Mouse (Mus musculus) mature B cell (primary cell): Measurements from ENCODE around the gene Lclat1.

Source experiments
- in situ Hi-C: fragments of 300-500 bp; cut with MboI; formaldehyde crosslinking; loops from 2 replicates; pipeline ENCODE4 v1.14.3; 2019

The Lclat1 gene

DNA sequence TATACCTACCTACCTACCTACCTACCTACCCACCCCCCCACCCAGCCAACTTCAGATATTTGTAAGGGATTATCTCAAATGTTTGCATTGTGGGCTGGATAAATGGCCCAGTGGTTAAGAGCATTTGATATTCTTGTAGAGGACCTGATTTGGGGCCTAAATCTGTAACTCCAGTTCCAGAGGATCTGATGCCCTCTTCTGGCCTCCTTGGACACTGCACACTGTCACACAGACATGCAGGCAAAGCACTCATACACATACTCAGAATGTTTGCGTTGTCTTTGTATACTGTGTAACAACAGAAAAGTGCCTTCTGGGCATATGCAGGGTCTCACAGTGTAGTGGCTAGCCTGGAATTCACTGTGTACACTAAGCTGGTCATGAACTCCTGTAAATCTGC is 88.4 kb downstream of the Lclat1 start:
- in situ Hi-C loops = no loop called here

DNA sequence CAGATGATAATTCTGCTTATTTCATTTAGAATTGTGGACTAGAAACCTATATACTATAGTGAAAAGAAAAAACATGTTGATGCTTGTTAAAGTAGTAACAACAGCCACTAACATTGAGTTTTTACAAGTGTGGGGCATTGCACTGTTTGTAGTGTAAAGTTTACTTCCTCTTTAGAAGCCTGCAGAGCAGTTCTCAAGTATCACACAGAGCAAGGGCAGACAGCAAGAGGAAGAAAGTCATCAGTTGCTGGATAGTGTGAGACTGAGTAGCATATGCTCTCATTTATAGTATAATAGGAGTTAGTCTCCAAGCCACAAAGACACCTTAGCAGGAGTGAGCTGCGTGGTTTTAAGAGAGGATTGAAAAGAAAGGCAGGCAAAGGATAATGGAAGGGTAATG is 89.9 kb downstream of the Lclat1 start:
- in situ Hi-C loops = no loop called here

DNA sequence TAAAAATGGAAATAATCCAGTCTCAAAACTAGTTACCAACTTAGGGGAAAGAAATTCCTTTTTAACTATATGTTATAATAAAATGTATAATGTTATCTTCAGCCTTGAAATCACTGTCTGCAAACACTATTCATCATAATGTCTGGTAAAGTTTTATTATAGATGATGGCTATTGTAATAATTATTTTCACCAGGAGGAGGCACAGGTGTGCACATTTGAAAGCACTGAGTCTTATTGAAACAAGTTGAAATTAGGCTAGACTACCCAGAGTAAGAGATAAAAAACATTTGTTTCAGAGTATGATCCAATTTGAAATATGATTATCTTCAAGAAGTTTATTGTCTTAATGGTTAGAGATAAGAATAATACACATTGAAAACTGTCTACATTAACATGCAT is 91.6 kb downstream of the Lclat1 start:
- in situ Hi-C loops = no loop called here

DNA sequence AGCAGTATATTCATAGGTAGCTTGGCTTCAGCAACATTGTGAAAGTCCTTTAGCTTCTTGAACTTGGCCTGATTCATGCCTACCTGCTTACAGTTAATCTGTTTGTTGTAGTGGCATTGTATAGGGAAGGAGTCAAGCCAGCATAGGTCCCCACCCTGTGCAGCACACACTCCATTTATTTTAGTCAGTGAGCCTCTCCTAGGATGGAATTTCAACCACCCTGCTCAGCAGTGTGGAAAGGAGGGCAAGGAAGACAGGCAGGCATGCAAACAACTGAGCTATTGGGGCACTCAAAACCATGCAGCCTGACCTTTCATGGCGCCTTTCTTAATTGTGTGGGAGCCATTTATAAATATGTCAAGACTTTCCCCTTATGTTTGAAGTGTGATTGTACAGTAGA is 92.6 kb downstream of the Lclat1 start:
- in situ Hi-C loops = loop anchor here (5.0 kb wide), 1 partner anchor 77 kb away; no protein-coding TSS in a partner anchor

DNA sequence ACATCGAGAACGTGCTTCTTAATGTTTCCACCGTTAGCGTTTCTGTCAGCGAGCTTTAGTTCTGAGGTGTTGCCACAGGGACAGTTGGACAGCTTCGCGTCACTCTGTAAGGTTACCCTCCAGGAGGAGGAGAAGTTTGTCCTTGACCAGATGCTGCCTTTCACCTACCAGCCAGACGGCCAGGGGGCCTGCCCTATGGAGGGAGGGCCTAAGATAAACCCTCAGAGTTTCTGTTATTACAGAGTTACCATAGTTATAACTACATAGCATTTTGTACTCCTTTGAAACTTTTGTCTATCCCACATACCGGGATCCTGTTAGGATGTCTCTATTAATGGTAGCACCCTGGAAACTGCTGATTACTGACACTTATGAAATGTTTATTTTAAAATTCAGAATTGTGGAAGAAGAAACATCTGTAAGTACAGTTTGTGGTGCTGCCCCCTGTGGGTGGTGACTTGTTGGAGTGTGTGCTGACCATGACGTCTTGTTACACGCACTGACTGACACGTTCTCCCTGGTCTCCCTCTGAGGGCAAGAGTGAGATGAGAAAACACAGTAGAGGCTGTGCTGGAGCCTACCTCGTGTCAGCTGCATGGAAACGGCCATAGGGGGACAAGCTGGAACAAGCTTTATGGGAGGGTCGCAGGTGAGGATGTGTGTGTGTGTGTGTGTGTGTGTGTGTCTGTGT is 96.0 kb downstream of the Lclat1 start:
- in situ Hi-C loops = loop anchor here (5.0 kb wide), 1 partner anchor 74 kb away; no protein-coding TSS in a partner anchor

GRCm38 (mm10) chr17:73210960-73211531 is 103.3 kb downstream of the Lclat1 start:
- in situ Hi-C loops = no loop called here

DNA sequence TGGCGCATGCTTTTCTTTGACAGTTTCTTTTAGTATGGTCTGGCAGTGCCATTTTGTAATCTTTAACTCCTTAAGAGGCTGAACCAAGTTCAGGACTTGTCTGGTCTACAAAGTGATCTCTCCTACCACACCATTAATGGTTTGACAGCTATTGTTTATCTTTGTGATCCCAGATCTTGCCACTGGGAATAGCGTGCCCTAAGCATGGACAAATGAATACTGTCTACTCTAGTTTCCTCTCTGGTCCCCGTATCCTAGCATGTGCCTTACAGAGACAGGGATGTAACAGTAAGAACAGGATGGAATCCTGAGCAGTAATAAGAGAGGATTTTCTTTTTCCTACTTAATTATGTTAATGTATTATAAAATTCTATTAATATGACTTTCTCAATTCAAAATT is 105.0 kb downstream of the Lclat1 start:
- in situ Hi-C loops = no loop called here

GRCm38 (mm10) chr17:73213187-73213586 is 105.4 kb downstream of the Lclat1 start:
- in situ Hi-C loops = no loop called here

- in situ Hi-C loops = no loop called here
Observed at GRCm38 (mm10) chr17:73213677-73214076, 105.9 kb downstream of the Lclat1 start.

DNA sequence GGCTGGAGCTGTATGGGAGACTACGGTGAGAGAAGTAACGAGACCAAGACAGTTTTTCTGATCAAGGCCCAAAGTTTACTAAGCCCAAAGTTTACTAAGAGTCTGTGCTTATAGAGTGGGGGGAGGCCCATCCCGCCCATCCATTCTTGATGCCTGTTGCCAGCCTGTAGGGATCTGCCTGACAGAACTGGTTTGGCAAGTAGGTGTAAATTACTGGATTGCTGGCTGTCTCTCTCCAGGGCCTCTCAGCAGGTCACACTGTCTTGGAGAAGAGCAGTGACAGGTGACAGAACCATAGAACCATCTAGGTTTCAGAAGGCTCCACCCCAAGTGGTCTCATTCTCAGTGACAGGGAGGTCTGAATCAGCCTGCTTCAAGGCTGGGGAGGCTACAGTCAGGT is 109.5 kb downstream of the Lclat1 start:
- in situ Hi-C loops = no loop called here

DNA sequence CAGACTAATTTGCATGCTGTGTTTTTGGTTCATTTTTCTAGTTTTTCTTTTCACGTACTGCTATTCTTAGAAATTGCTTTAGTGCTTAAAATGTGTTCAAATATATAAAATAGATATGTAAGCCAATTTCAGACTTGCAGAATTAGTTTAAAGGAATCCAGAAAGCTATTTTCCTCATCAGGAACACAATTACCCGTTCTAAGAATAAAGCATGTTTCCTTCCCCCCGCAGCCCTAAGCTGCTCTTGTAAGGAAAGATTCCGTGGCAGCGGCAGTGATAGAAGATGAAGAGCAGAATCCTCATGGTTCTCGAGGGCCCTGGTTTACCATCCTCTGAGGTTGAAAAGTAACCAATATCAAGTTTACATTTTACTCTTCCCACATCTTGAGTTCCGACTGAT is 113.0 kb downstream of the Lclat1 start:
- in situ Hi-C loops = no loop called here

DNA sequence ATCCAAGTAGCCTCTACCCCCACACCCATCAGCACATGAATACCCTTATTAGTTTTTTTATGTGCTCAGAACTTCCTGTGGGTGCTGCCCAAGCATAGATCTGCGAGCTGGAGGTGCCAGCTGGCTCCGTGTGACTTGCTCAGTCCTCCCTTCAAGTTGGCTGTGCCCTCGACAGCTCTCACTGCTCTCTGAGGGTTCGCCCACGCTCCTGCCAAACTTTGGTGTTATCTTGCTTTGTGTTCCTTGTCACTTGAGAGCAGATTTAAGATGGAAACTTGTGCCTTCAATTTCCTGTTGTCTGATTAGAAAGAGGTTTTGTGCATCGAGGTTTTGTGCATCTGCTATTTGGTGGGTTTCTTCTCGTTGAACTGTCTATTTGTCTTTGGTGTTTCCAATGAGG is 114.3 kb downstream of the Lclat1 start:
- in situ Hi-C loops = no loop called here

DNA sequence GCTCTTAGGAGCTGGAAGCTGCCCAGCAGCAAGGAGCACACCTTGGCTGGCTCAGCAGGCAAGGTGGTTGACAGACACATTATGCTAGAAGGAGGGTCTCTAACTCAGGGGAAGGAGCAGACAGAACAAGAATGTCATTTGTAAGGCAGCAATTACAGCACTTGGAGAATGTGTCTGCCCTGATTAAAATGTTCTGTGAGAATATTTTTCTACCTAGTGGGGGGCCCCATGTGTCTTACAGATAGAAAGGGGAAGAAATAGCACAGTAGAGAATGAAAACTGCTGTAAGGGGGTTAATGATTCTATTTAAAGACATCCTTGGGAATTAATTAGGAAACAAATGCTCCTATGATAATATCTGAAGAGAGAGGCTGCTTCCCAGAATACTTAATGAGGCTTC is 117.7 kb downstream of the Lclat1 start:
- in situ Hi-C loops = no loop called here

DNA sequence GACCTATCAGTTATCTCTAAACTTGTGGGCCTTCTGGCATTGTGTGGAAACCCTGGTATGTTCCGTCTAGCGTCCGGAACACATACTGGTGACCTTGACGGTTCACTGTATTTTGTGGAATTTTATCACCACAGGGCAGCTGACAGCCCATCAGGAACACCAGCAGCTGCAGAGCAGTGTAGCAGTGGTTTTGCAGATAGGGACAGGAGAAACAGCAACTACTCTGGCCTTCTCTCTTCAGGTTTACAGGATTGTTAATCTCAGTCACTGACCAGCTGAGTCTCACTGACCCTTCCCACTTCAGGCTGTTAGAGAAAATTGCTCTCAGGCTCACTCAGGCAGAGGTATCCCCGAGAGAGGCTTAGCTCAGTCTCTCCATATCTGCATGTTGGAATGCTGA is 118.2 kb downstream of the Lclat1 start:
- in situ Hi-C loops = no loop called here

- in situ Hi-C loops = no loop called here
Observed at GRCm38 (mm10) chr17:73226595-73226994, 118.8 kb downstream of the Lclat1 start.

DNA sequence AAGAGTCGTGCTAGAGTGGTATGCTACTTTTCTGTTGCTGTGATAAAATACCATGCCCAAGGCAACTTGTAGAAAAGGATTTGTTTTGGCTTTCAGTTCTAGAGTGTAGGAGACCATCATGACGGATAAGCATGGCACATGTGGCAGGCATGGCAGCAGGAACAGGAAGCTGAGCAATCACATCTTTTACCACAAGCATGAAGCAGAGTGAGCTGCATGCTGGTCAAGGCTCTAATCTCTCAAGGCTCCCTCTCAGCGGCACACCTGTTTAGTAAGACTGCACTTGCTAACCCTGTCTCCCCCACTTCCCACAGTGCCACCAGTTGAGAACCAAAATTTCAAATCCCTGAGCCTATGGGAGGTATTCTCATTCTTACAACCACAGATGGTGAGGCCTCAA is 119.6 kb downstream of the Lclat1 start:
- in situ Hi-C loops = no loop called here

DNA sequence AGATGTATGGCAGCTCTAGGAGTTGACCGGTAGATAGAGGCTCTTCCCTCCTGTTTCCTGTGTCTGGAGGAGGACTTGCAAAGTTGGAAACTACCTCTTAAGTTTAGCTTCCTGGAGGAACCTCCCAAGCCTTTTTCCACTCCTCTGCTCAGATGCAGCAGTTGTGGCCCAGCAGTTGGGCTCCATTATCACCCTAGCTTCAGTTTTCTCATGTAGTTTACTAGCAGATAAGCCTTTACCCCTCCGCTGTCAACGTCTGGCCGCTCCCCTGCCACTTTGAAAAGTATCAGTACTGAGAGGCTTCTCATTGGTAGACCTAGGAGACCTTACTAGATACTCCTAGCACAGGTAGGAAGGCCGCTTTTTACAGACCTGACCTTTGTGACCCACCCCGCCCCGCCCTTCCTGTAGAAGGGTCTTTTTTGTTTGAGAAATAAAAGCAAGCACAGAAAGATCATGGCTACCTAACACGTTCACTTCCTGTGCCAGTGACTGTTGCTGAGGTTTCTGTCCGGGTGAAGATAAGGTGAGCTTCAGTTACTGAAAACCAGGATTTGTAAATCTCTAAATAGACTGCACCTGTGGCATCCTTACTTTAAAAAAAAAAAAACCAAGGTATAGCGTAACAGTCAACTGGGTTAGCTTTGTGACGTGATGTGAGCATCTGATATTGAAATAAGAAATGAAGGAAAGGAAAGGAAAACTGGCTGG is 121.8 kb downstream of the Lclat1 start:
- in situ Hi-C loops = no loop called here

GRCm38 (mm10) chr17:73230340-73230989 is 122.7 kb downstream of the Lclat1 start:
- in situ Hi-C loops = no loop called here

GRCm38 (mm10) chr17:73231337-73231736 is 123.6 kb downstream of the Lclat1 start:
- in situ Hi-C loops = no loop called here

DNA sequence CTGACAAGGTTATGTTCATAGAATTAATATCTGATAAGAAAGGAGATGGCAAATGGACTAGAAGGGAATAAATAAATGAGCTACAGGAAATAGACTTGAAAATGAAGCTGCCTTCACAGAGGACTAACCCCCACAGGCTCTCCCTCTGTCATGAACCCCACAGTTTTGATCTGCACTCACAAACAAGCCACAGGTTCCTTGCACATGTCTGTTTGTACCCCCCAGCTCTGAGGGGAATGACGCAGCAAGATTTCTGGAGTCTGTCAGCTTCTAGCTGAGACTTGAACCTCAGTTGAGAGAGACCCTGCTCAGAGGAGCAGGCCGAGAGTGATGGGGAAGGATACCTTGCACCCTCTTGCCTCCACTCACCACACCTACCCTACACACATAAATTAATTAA is 124.8 kb downstream of the Lclat1 start:
- in situ Hi-C loops = no loop called here

DNA sequence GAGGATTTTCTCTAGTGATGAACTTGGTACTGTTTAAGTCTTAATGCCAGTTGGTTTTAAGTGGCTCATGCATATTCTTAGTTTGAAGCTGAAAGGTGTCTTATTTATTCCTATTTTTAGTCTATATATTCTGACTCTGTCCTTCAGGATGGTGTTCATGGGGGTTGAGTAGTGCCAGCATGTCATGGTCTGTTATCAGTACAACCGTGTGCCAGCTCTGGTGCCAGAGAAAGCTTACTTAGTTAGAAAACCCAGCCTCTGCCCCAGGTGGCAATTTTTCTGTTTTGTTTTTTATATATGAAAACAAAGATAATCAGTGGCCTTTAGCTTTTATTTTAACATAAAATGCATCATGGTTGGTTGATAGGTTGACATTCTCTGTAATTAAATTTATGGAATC is 126.2 kb downstream of the Lclat1 start:
- in situ Hi-C loops = no loop called here

- in situ Hi-C loops = no loop called here
Observed at GRCm38 (mm10) chr17:73237178-73237853, 129.5 kb downstream of the Lclat1 start.
